Mouse (Mus musculus): Measurements from ENCODE around the gene Pick1. TPM values are rescaled to one million over a fixed set of nuclear protein-coding genes. Genes with fewer than 3 reads are reported as not detected.

Pick1 gene
- 41.0 and 41.3 TPM in 2 replicates for polyA plus RNA-seq (2016; fragmentation: Nextera tagmentation; extraction: Ambion mirVana)

DNA sequence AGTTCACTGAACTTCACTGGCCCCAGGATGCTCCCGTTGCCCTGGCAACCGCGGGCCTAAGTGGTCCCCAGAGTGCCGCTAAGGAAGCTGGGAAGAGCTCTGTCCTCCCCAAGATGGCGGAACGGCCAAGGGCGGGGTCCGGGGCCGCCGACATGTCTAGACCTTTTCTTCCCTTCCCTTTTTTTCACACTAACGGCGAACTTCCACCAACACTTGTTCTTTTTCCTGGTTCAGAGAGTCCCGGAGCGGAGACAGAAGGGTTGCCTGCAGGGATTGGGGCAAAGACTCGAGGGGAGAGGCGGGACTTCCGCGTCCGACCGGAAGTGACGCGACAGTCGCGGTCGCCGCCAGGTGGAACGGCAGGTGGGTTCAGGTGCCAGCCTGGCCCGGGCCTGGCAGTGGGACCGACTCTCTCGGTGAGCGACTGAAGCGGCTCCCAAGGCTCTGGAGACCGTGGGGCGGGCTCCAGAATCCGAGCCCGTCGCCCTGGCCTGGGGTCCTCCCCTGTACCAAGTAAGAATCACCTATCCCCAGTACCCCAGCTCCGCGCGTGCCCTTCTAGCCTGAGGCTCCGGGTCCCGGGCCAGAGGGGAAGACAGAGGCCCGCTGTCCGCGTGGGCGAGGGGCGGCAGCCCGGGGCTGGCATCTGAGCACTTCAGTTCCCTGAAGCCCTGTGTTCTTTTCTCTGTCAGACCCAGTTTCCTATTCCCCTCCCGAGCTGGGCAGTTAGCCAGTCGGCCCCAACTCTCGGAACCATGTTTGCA lies at the start of gene Pick1, which contains the start of gene Gm49486:
Gene Pick1 (plus strand): TSS at position 116 of the 764 bp plus-strand sequence.
Gene Gm49486 (plus strand): TSS at position 334 of the 764 bp plus-strand sequence.
- peaks cover 28% of the 10 kb centered on the region for H3K36me3 ChIP-seq
- WGBS: 2% methylated on average over 51 of the region's 51 CpGs
- H3K9me3 ChIP-seq: no peaks in the 10 kb centered on the region
- peak within 1 kb of the TSS; percentile 83 for H3K4me3 ChIP-seq
- H3K27me3 ChIP-seq (ENCODE audit: insufficient read depth, poor library complexity, severe bottlenecking): peaks cover 4% of the 10 kb centered on the region; the same call in 1 of the 2 replicates
- peaks cover 13% of the 10 kb centered on the region for H3K4me1 ChIP-seq
- H3K27ac ChIP-seq: peak within 1 kb of the TSS; percentile 97
- peak; percentile 94 for DNase-seq (ENCODE audit: low spot score)

DNA sequence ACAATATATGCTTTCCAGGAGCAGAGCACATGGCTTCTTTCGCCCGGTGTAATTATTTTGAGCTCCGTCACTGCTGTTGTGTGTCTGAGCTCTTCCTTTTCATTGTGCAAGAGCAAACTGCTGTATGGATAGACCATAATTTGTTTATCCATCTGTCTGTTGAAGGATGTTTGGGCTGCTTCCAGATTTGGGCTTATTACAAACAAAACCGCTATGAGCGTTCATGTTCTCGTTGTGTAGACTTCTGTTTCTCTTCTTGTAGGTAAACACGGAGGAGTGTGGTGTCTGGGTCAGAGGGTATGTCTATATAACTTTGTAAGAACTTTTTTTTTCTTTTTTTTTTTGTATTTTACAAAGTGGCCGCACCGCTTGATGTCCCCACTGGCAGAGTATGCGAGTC lies 43.8 kb upstream of the Pick1 start:
- no peak overlapping the region for H3K4me3 ChIP-seq
- no peak for DNase-seq (ENCODE audit: low spot score)
- H3K9me3 ChIP-seq: no peaks in the 10 kb centered on the region
- H3K27me3 ChIP-seq (ENCODE audit: insufficient read depth, poor library complexity, severe bottlenecking): 0 out of 2 replicates have a peak, but pooled peaks cover 4% of the 10 kb centered on the region
- H3K27ac ChIP-seq: no peak overlapping the region
- WGBS: 87% methylated on average over 10 of the region's 10 CpGs
- peaks cover 4% of the 10 kb centered on the region; the same call in 1 of the 2 replicates for H3K4me1 ChIP-seq
- H3K36me3 ChIP-seq: no peaks in the 10 kb centered on the region

DNA sequence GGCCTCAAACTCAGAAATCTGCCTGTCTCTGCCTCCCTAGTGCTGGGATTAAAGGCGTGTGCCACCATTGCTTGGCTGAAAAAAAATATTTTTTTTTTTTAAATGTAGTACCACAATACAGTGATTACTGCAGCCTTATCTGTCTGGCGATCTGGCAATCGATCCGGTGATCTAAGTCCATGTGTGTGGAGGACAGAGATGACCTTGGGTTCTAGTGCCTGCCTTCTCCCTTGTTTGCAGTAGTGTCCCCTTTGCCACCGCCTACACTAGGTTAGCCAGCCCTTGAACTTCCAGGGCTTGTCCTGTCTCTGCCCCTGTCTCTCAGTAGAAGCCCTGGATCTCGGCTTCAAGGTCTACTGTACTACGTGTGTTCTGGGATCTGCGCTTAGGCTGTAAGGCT lies 41.2 kb upstream of the Pick1 start:
- WGBS: 89% methylated on average over 8 of the region's 8 CpGs
- Histone ChIP-seq H3K4me3 (no peak overlapping the region), H3K4me1 (peaks cover 11% of the 10 kb centered on the region), H3K36me3 (no peaks in the 10 kb centered on the region), H3K27me3 (ENCODE audit: insufficient read depth, poor library complexity, severe bottlenecking) (no peaks in the 10 kb centered on the region), H3K9me3 (no peaks in the 10 kb centered on the region), H3K27ac (no peak overlapping the region)
- no peak for DNase-seq (ENCODE audit: low spot score)

- DNase-seq (ENCODE audit: low spot score): no peak
- 90% methylated on average over 2 of the region's 2 CpGs for WGBS
Measured at GRCm38 (mm10) chr15:79191426-79191825, 37.5 kb upstream of the Pick1 start.

DNA sequence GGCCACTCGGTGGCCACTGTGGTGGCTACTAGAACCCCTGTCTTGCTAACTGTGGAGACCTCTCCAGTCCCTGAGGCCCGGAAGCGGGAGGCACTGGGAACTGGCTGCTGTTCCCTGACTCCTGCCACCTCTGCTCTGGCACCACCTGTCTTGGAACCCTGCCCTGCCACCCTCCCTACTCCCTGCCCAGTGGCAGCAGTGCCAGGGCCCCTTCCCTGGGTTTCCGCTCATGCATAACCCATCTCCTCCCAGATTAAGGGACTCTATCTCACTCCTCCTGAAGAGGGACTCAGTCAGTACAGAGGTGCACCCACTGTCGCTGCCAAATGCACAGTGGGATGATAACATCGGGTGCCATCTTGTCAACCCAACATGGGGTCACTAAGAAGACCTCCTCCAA lies 36.5 kb upstream of the Pick1 start:
- no peaks in the 10 kb centered on the region for H3K36me3 ChIP-seq
- H3K4me1 ChIP-seq: peaks cover 39% of the 10 kb centered on the region
- no peak overlapping the region for H3K27ac ChIP-seq
- 0 out of 2 replicates have a peak, but pooled peaks cover 5% of the 10 kb centered on the region for H3K27me3 ChIP-seq (ENCODE audit: insufficient read depth, poor library complexity, severe bottlenecking)
- 84% methylated on average over 6 of the region's 6 CpGs for WGBS
- no peak for DNase-seq (ENCODE audit: low spot score)
- H3K4me3 ChIP-seq: no peak overlapping the region
- no peaks in the 10 kb centered on the region for H3K9me3 ChIP-seq

More at GRCm38 (mm10) chr15:79191426-79191825, 37.5 kb upstream of the Pick1 start:
- no peaks in the 10 kb centered on the region for H3K9me3 ChIP-seq
- no peak overlapping the region for H3K4me3 ChIP-seq
- H3K27me3 ChIP-seq (ENCODE audit: insufficient read depth, poor library complexity, severe bottlenecking): 0 out of 2 replicates have a peak, but pooled peaks cover 5% of the 10 kb centered on the region
- H3K36me3 ChIP-seq: no peaks in the 10 kb centered on the region
- peaks cover 37% of the 10 kb centered on the region for H3K4me1 ChIP-seq
- H3K27ac ChIP-seq: no peak overlapping the region

DNA sequence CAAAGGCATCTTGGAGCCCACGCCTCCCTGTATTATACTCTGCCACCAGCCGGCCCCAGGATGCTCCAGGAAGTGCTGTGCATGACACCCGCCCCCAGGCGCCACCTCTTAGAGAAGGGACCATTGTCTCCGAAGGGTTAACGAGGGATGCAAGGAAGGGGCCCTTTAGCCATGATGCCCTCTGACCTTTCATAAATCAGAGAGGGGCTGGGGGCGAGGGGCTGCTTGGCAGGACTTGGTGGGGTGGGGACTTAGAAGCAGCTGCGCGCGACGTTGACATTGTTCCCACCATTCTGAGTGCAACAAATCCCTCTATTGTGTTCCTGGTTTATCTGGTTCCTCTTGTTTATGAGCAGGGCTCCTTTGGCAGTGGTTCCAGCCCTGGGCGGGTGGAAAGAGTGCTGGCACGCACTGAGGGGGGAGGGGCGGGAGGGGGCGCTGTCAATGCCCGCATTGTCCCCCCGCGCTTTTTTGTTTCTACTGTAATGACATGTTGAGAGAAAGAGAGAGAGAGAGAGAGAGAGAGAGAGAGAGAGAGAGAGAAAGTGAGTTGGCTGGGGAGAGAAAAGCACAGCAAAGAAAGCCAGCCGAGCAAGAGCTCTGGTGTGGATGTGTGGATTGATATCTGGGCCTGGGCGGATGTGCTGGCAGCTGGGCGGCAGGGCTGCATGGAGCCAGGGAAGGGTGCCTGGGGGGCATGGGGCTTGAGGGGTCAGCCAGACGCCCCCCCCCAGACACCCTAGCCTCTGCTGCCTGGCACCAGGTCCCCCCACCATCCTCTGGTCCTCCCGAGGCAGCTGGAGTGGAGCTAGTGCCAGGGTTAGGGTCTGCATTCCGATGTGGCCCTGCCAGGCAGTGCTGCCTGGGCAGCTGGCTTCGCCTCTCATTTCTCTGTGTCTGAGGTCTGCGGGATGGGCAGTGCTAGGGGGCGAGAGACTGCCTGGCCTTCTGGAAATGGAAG lies 35.8 kb upstream of the Pick1 start:
- 0 out of 2 replicates have a peak overlapping the region, but pooled peaks have one; percentile 15 for H3K4me3 ChIP-seq
- H3K27me3 ChIP-seq (ENCODE audit: insufficient read depth, poor library complexity, severe bottlenecking): 0 out of 2 replicates have a peak, but pooled peaks cover 10% of the 10 kb centered on the region
- H3K36me3 ChIP-seq: no peaks in the 10 kb centered on the region
- DNase-seq (ENCODE audit: low spot score): no peak
- peak overlapping the region; percentile 68 for H3K27ac ChIP-seq
- H3K4me1 ChIP-seq: peaks cover 39% of the 10 kb centered on the region
- H3K9me3 ChIP-seq: no peaks in the 10 kb centered on the region
- WGBS: 43% methylated on average over 26 of the region's 27 CpGs

GRCm38 (mm10) chr15:79194048-79194447 lies 34.9 kb upstream of the Pick1 start:
- no peaks in the 10 kb centered on the region for H3K9me3 ChIP-seq
- DNase-seq (ENCODE audit: low spot score): no peak
- H3K27ac ChIP-seq: peak overlapping the region; percentile 68; the same call in 1 of the 2 replicates
- 64% methylated on average over 9 of the region's 9 CpGs for WGBS
- 0 out of 2 replicates have a peak, but pooled peaks cover 10% of the 10 kb centered on the region for H3K27me3 ChIP-seq (ENCODE audit: insufficient read depth, poor library complexity, severe bottlenecking)
- H3K36me3 ChIP-seq: no peaks in the 10 kb centered on the region
- no peak overlapping the region for H3K4me3 ChIP-seq
- peaks cover 44% of the 10 kb centered on the region for H3K4me1 ChIP-seq

GRCm38 (mm10) chr15:79194946-79195345 lies 34.0 kb upstream of the Pick1 start:
- H3K4me3 ChIP-seq: no peak overlapping the region
- no peak for DNase-seq (ENCODE audit: low spot score)
- H3K9me3 ChIP-seq: no peaks in the 10 kb centered on the region
- no peak overlapping the region for H3K27ac ChIP-seq
- WGBS: 81% methylated on average over 2 of the region's 2 CpGs
- no peaks in the 10 kb centered on the region for H3K36me3 ChIP-seq
- peaks cover 44% of the 10 kb centered on the region for H3K4me1 ChIP-seq
- peaks cover 15% of the 10 kb centered on the region; the same call in 1 of the 2 replicates for H3K27me3 ChIP-seq (ENCODE audit: insufficient read depth, poor library complexity, severe bottlenecking)

GRCm38 (mm10) chr15:79195492-79195891 lies 33.5 kb upstream of the Pick1 start:
- no peak overlapping the region for H3K4me3 ChIP-seq
- no peak for DNase-seq (ENCODE audit: low spot score)
- no peak overlapping the region for H3K27ac ChIP-seq
- H3K9me3 ChIP-seq: no peaks in the 10 kb centered on the region
- 69% methylated on average over 8 of the region's 8 CpGs for WGBS
- H3K4me1 ChIP-seq: peaks cover 42% of the 10 kb centered on the region
- H3K36me3 ChIP-seq: no peaks in the 10 kb centered on the region
- peaks cover 16% of the 10 kb centered on the region; the same call in 1 of the 2 replicates for H3K27me3 ChIP-seq (ENCODE audit: insufficient read depth, poor library complexity, severe bottlenecking)

GRCm38 (mm10) chr15:79199390-79199976 lies 29.5 kb upstream of the Pick1 start:
- H3K4me3 ChIP-seq: no peak overlapping the region
- no peak for DNase-seq (ENCODE audit: low spot score)
- WGBS: 87% methylated on average over 12 of the region's 12 CpGs
- no peak overlapping the region for H3K27ac ChIP-seq
- H3K27me3 ChIP-seq (ENCODE audit: insufficient read depth, poor library complexity, severe bottlenecking): peaks cover 53% of the 10 kb centered on the region
- peaks cover 47% of the 10 kb centered on the region for H3K4me1 ChIP-seq
- H3K36me3 ChIP-seq: no peaks in the 10 kb centered on the region
- no peaks in the 10 kb centered on the region for H3K9me3 ChIP-seq

DNA sequence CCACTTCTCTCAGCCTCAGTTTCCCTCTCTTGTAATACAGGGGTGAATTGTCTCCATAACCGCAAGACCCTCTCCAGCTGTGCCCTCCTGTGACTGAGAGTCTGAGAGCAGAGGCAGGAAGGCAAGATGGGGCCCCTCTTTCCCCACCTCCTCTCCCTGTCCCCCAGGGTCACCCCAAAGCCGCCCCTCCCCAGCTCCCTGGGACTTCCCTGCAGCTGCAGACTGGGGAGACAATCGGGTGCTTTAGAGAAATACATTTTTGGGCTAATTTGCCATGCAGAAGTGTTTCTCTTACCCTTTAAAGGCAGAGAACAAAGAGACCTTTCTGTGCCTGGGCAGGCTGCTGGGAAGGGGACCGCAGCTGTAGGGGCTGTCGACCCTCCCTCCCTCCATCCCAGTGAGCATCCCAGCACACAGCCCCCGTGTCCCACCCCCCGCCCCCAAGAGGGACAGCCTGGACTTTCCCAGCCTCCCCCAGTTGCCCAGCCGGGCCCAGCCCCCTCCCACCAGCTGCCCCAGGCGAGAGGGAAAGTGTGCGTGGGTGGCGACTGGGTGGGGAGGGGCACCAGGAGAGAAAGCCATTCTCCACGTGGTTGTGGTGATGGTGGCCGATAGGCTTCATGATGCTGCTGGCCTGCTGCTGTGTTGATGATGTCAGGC lies 27.4 kb upstream of the Pick1 start:
- no peak overlapping the region; the same call in 1 of the 2 replicates for H3K4me3 ChIP-seq
- no peaks in the 10 kb centered on the region for H3K9me3 ChIP-seq
- DNase-seq (ENCODE audit: low spot score): no peak

GRCm38 (mm10) chr15:79202575-79202974 lies 26.4 kb upstream of the Pick1 start:
- Histone ChIP-seq H3K4me3 (peak overlapping the region; percentile 18), H3K36me3 (no peaks in the 10 kb centered on the region), H3K4me1 (peaks cover 30% of the 10 kb centered on the region), H3K27me3 (ENCODE audit: insufficient read depth, poor library complexity, severe bottlenecking) (peaks cover 51% of the 10 kb centered on the region), H3K27ac (peak overlapping the region; percentile 62), H3K9me3 (no peaks in the 10 kb centered on the region)
- DNase-seq (ENCODE audit: low spot score): no peak
- 21% methylated on average over 10 of the region's 10 CpGs for WGBS

More for the DNA sequence above, 27.4 kb upstream of the Pick1 start:
- Histone ChIP-seq H3K27ac (peak overlapping the region; percentile 69), H3K36me3 (no peaks in the 10 kb centered on the region), H3K27me3 (ENCODE audit: insufficient read depth, poor library complexity, severe bottlenecking) (peaks cover 51% of the 10 kb centered on the region), H3K4me1 (peaks cover 29% of the 10 kb centered on the region)
- WGBS: 29% methylated on average over 13 of the region's 13 CpGs
